Mouse (Mus musculus) MEL (cell line): ENCODE measurements around the gene Spata25. TPM values are rescaled to one million over a fixed set of nuclear protein-coding genes. Genes with fewer than 3 reads are reported as not detected.

ENCODE experiments used
- DNase-seq: peaks from one replicate; pipeline ENCODE4 v3.0.0; 2011; ENCODE audit warnings: low read depth, low spot score
- H3K27ac ChIP-seq: 2 replicates; pipeline ENCODE4 v1.5.1; 2012; ENCODE audit warnings: low read depth, mild to moderate bottlenecking, control low read depth, low read length, moderate library complexity; ENCODE audit not compliant: control insufficient read depth
- H3K27me3 ChIP-seq, 2 experiments: fragments of 150-350 bp in 1 of 2; sonication (generic) in 1 of 2; 2 replicates each; pipeline ENCODE4 v1.6.1; 2012; ENCODE audit warnings: low read length in 2 of 2, mild to moderate bottlenecking in 2 of 2, improper control_type of control experiment in 1 of 2, moderate library complexity in 1 of 2; ENCODE audit not compliant: insufficient read depth in 2 of 2, control insufficient read depth in 1 of 2
- H3K36me3 ChIP-seq, 2 experiments: 2 replicates each; pipeline ENCODE4 v1.6.1; 2012 to 2014; ENCODE audit warnings: low read length in 2 of 2, improper control_type of control experiment in 1 of 2, inconsistent platforms in 1 of 2, mild to moderate bottlenecking in 1 of 2; ENCODE audit not compliant: insufficient read depth in 2 of 2, control insufficient read depth in 1 of 2
- H3K4me1 ChIP-seq, 2 experiments: fragments of 150-350 bp in 1 of 2; sonication (generic) in 1 of 2; 2 replicates each; pipeline ENCODE4 v1.6.1; 2012; ENCODE audit warnings: low read length in 2 of 2, improper control_type of control experiment in 1 of 2, mild to moderate bottlenecking in 1 of 2; ENCODE audit not compliant: insufficient read depth in 2 of 2, control insufficient read depth in 1 of 2
- H3K4me3 ChIP-seq, 2 experiments: fragments of 150-350 bp in 1 of 2; sonication (generic) in 1 of 2; 2 replicates each; pipeline ENCODE4 v1.5.1; 2012; ENCODE audit warnings: low read depth in 2 of 2, low read length in 2 of 2, mild to moderate bottlenecking in 2 of 2, moderate library complexity in 2 of 2, control low read depth in 1 of 2, improper control_type of control experiment in 1 of 2; ENCODE audit not compliant: control insufficient read depth in 1 of 2, insufficient read depth in 1 of 2
- H3K79me2 ChIP-seq: 2 replicates; pipeline ENCODE4 v1.6.1; 2012; ENCODE audit warnings: mild to moderate bottlenecking, low read length, moderate library complexity; ENCODE audit not compliant: control insufficient read depth, poor library complexity, insufficient read depth
- H3K9ac ChIP-seq: 2 replicates; pipeline ENCODE4 v1.6.1; 2012; ENCODE audit warnings: low read depth, mild to moderate bottlenecking, control low read depth, low read length, moderate library complexity; ENCODE audit not compliant: control insufficient read depth, poor library complexity, severe bottlenecking
- H3K9me3 ChIP-seq: fragments of 150-350 bp; sonication (generic); replicated peaks from 2 replicates; pipeline ENCODE4 v1.6.1; 2012; ENCODE audit warnings: mild to moderate bottlenecking, low read length, improper control_type of control experiment, moderate library complexity; ENCODE audit not compliant: insufficient read depth
- BHLHE40 ChIP-seq: IDR thresholded peaks from 2 replicates; pipeline ENCODE4 v1.6.1; 2012; ENCODE audit warnings: low read depth, mild to moderate bottlenecking, inconsistent platforms, low read length, improper control_type of control experiment, borderline replicate concordance
- CHD1 ChIP-seq: IDR thresholded peaks from 2 replicates; pipeline ENCODE4 v1.6.1; 2012; ENCODE audit warnings: low read depth, mild to moderate bottlenecking, inconsistent platforms, low read length, improper control_type of control experiment
- CHD2 ChIP-seq: IDR thresholded peaks from 2 replicates; pipeline ENCODE4 v1.6.1; 2011; ENCODE audit warnings: low read length, improper control_type of control experiment
- CTCF ChIP-seq, 3 experiments: IDR thresholded peaks in 2 of 3; conservative IDR thresholded peaks in 1 of 3; 2 replicates each; pipeline ENCODE4 v1.5.1; 2011 to 2012; ENCODE audit warnings: low read length in 3 of 3, low read depth in 2 of 3, mild to moderate bottlenecking in 2 of 3, improper control_type of control experiment in 1 of 3, inconsistent platforms in 1 of 3, mixed read lengths in 1 of 3, moderate library complexity in 1 of 3; ENCODE audit not compliant: control insufficient read depth in 1 of 3, insufficient read depth in 1 of 3, poor library complexity in 1 of 3, severe bottlenecking in 1 of 3
- ELF1 ChIP-seq: IDR thresholded peaks from 2 replicates; pipeline ENCODE4 v1.6.1; 2014; ENCODE audit warnings: low read depth, mild to moderate bottlenecking, inconsistent platforms, low read length, improper control_type of control experiment, moderate library complexity
- GABPA ChIP-seq: IDR thresholded peaks from 2 replicates; pipeline ENCODE4 v1.6.1; 2012; ENCODE audit warnings: low read depth, mild to moderate bottlenecking, inconsistent platforms, low read length, improper control_type of control experiment, moderate library complexity
- HCFC1 ChIP-seq: IDR thresholded peaks from 2 replicates; pipeline ENCODE4 v1.6.1; 2012; ENCODE audit warnings: low read depth, mild to moderate bottlenecking, inconsistent platforms, low read length, improper control_type of control experiment, moderate library complexity
- JUND ChIP-seq: IDR thresholded peaks from 2 replicates; pipeline ENCODE4 v1.6.1; 2011; ENCODE audit warnings: low read depth, mild to moderate bottlenecking, improper control_type of control experiment, low read length
- KAT2A ChIP-seq: conservative IDR thresholded peaks from 2 replicates; pipeline ENCODE4 v1.6.1; 2012; ENCODE audit warnings: low read depth, low read length, improper control_type of control experiment, inconsistent platforms
- MAZ ChIP-seq: IDR thresholded peaks from 2 replicates; pipeline ENCODE4 v1.6.1; 2012; ENCODE audit warnings: low read depth, mild to moderate bottlenecking, inconsistent platforms, low read length, improper control_type of control experiment
- MEF2A ChIP-seq: IDR thresholded peaks from 2 replicates; pipeline ENCODE4 v1.6.1; 2014; ENCODE audit warnings: low read depth, mild to moderate bottlenecking, inconsistent platforms, low read length, improper control_type of control experiment; ENCODE audit not compliant: poor library complexity, insufficient replicate concordance, severe bottlenecking; ENCODE audit errors: extremely low read depth
- MYB ChIP-seq: IDR thresholded peaks from 2 replicates; pipeline ENCODE4 v1.6.1; 2011; ENCODE audit warnings: mild to moderate bottlenecking, low read depth, low read length, improper control_type of control experiment
- MYC ChIP-seq: IDR thresholded peaks from 2 replicates; pipeline ENCODE4 v1.6.1; 2011; ENCODE audit warnings: low read depth, mild to moderate bottlenecking, low read length, improper control_type of control experiment, moderate library complexity
- POLR2A ChIP-seq, 2 experiments: IDR thresholded peaks; 2 replicates each; pipeline ENCODE4 v1.6.1; 2011 to 2012; ENCODE audit warnings: low read length in 2 of 2, mild to moderate bottlenecking in 2 of 2, control low read depth in 1 of 2, improper control_type of control experiment in 1 of 2, low read depth in 1 of 2, moderate library complexity in 1 of 2; ENCODE audit not compliant: control insufficient read depth in 1 of 2, insufficient read depth in 1 of 2, poor library complexity in 1 of 2
- RCOR1 ChIP-seq: IDR thresholded peaks from 2 replicates; pipeline ENCODE4 v1.6.1; 2012; ENCODE audit warnings: low read depth, mild to moderate bottlenecking, inconsistent platforms, low read length, improper control_type of control experiment
- SMC3 ChIP-seq: IDR thresholded peaks from 2 replicates; pipeline ENCODE4 v1.6.1; 2011; ENCODE audit warnings: low read depth, low read length, improper control_type of control experiment
- USF2 ChIP-seq, 2 experiments: IDR thresholded peaks; 2 replicates each; pipeline ENCODE4 v1.6.1; 2011 to 2012; ENCODE audit warnings: improper control_type of control experiment in 2 of 2, low read length in 2 of 2, borderline replicate concordance in 1 of 2, inconsistent platforms in 1 of 2, low read depth in 1 of 2, mild to moderate bottlenecking in 1 of 2; ENCODE audit not compliant: insufficient read depth in 1 of 2
- ZC3H11A ChIP-seq: IDR thresholded peaks from 2 replicates; pipeline ENCODE4 v1.6.1; 2012; ENCODE audit warnings: low read depth, mild to moderate bottlenecking, inconsistent platforms, low read length, improper control_type of control experiment
- ZKSCAN1 ChIP-seq: IDR thresholded peaks from 2 replicates; pipeline ENCODE4 v1.6.1; 2012; ENCODE audit warnings: low read depth, mild to moderate bottlenecking, inconsistent platforms, low read length, improper control_type of control experiment, moderate library complexity
- ZNF384 ChIP-seq: IDR thresholded peaks from 2 replicates; pipeline ENCODE4 v1.6.1; 2012; ENCODE audit warnings: low read depth, mild to moderate bottlenecking, inconsistent platforms, low read length, improper control_type of control experiment
- polyA plus RNA-seq, 2 experiments: library from polyadenylated mRNA; stranded (reverse) in 1 of 2; unstranded in 1 of 2; fragments of >175 nt in 1 of 2; fragments of >200 nt in 1 of 2; gene quantifications; 2 replicates each; pipeline versions ENCODE4 v1.2.1 to v1.2.4; 2012; ENCODE audit warnings: low replicate concordance in 2 of 2, low read depth in 1 of 2; ENCODE audit not compliant: insufficient read length in 2 of 2, insufficient read depth in 1 of 2, missing spikeins in 1 of 2
- total RNA-seq: library from RNA; depleted of rRNA; stranded (reverse); fragments of 300-350 nt; gene quantifications from 2 replicates; pipeline ENCODE4 v1.2.3, GENCODE M21; 2012

Gene Spata25
- total and polyA plus RNA-seq, 3 experiments: 0.13 to 0.50 TPM; not detected in 1

GRCm38 (mm10) chr2:164821060-164821459 is 7.3 kb downstream of the Spata25 start:
- peaks cover 4% of the 10 kb centered on the region for H3K79me2 ChIP-seq
- H3K36me3 ChIP-seq: peaks cover 0 to 14% of the 10 kb centered on the region in 2 experiments; a peak in 2 of 4 replicates
- DNase-seq: no peak
- no peak overlapping the region for H3K9ac ChIP-seq
- H3K9me3 ChIP-seq: no peaks in the 10 kb centered on the region
- no peak overlapping the region for H3K4me3 ChIP-seq
- H3K4me1 ChIP-seq: peaks cover 3 to 19% of the 10 kb centered on the region in 2 experiments
- H3K27ac ChIP-seq: no peak overlapping the region
- H3K27me3 ChIP-seq: no peaks in the 10 kb centered on the region
- TF ChIP-seq MYB: no peak
- TF ChIP-seq POLR2A (IDR thresholded peaks at IDR 0.05; ENCODE audit: control insufficient read depth in 1 of 2, insufficient read depth in 1 of 2, low read depth in 1 of 2, low read length in 2 of 2, poor library complexity in 1 of 2): no peak
- TF ChIP-seq JUND: no peak
- TF ChIP-seq MAZ: no peak
- TF ChIP-seq ZKSCAN1: no peak
- TF ChIP-seq SMC3: no peak
- no peak for TF ChIP-seq HCFC1
- no peak for TF ChIP-seq RCOR1
- no peak for TF ChIP-seq ZNF384
- no peak for TF ChIP-seq BHLHE40
- TF ChIP-seq ELF1: no peak
- TF ChIP-seq CHD1: no peak
- TF ChIP-seq MEF2A: no peak

GRCm38 (mm10) chr2:164817703-164818102 is 10.6 kb downstream of the Spata25 start:
- Histone ChIP-seq H3K9ac (no peak overlapping the region), H3K4me1 (peaks cover 6 to 18% of the 10 kb centered on the region in 2 experiments), H3K27me3 (no peaks in the 10 kb centered on the region), H3K79me2 (no peaks in the 10 kb centered on the region), H3K27ac (no peak overlapping the region), H3K4me3 (no peak overlapping the region), H3K36me3 (peaks cover 0 to 13% of the 10 kb centered on the region in 2 experiments; a peak in 2 of 4 replicates), H3K9me3 (no peaks in the 10 kb centered on the region)
- no peak for DNase-seq
- no peak for TF ChIP-seq MYB
- TF ChIP-seq CTCF (IDR thresholded peaks at IDR 0.05 in 2 of 3, conservative IDR thresholded peaks at IDR 0.05 in 1 of 3; ENCODE audit: control insufficient read depth in 1 of 3, insufficient read depth in 1 of 3, low read depth in 2 of 3, low read length in 3 of 3, poor library complexity in 1 of 3, severe bottlenecking in 1 of 3): 0 out of 6 replicates have a peak, but pooled peaks of 2 of the 3 experiments have one; percentile 6 to 9

DNA sequence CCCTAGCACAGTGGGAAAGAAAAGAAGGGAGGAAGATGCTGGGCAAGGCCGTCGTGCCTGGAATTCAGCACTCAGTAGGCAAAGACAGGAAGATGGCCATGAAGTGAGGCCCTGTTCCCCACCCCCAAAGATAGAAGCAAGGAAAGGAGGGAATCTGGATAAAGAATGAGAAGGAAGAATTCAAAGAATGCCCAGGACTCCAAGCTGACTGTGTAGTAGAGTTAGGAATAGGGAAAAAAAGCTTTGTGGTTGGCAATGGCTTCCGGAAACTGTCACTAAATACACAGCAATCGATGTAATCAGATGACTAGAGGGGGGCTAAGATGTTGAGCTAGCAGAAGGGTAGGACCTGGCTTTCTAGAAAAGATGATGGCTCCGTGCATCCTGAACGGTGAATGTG is 11.1 kb downstream of the Spata25 start:
- no peaks in the 10 kb centered on the region for H3K79me2 ChIP-seq
- H3K27ac ChIP-seq: no peak overlapping the region
- no peak for TF ChIP-seq RCOR1
- no peak for TF ChIP-seq ZC3H11A
- no peak for TF ChIP-seq CHD2
- no peak for TF ChIP-seq USF2 (IDR thresholded peaks at IDR 0.05; ENCODE audit: borderline replicate concordance in 1 of 2, insufficient read depth in 1 of 2, low read depth in 1 of 2, low read length in 2 of 2)
- TF ChIP-seq KAT2A: no peak
- TF ChIP-seq ZKSCAN1: no peak
- TF ChIP-seq MYB: no peak
- TF ChIP-seq MEF2A: no peak
- TF ChIP-seq GABPA: no peak
- TF ChIP-seq MYC: no peak
- TF ChIP-seq HCFC1: no peak
- H3K27me3 ChIP-seq: no peaks in the 10 kb centered on the region
- H3K9ac ChIP-seq: no peak overlapping the region
- DNase-seq: no peak
- peaks cover 0 to 10% of the 10 kb centered on the region in 2 experiments; a peak in 2 of 4 replicates for H3K36me3 ChIP-seq
- H3K9me3 ChIP-seq: no peaks in the 10 kb centered on the region
- H3K4me3 ChIP-seq: no peak overlapping the region
- H3K4me1 ChIP-seq: peaks cover 6 to 16% of the 10 kb centered on the region in 2 experiments
